Mouse (Mus musculus) embryonic fibroblast, embryonic 13.5 days (primary cell): ENCODE measurements around the gene Hoxa7. TPM values are rescaled to one million over a fixed set of nuclear protein-coding genes. Genes with fewer than 3 reads are reported as not detected.

ENCODE experiments used
- H3K27ac ChIP-seq: 2 replicates; pipeline ENCODE4 v1.5.1; 2012; ENCODE audit warnings: low read length, control low read depth, inconsistent platforms; ENCODE audit not compliant: insufficient read depth
- H3K4me1 ChIP-seq: 2 replicates; pipeline ENCODE4 v1.6.1; 2011; ENCODE audit warnings: low read length; ENCODE audit not compliant: control insufficient read depth, insufficient read depth
- H3K4me3 ChIP-seq: 2 replicates; pipeline ENCODE4 v1.5.1; 2011; ENCODE audit warnings: mild to moderate bottlenecking, control low read depth, low read length; ENCODE audit not compliant: insufficient read depth
- CTCF ChIP-seq: IDR thresholded peaks from 2 replicates; pipeline ENCODE4 v1.5.1; 2011; ENCODE audit warnings: mild to moderate bottlenecking, control low read depth, low read length, moderate library complexity, borderline replicate concordance; ENCODE audit not compliant: insufficient read depth
- POLR2A ChIP-seq: IDR thresholded peaks from 2 replicates; pipeline ENCODE4 v1.6.1; 2011; ENCODE audit warnings: low read depth, mild to moderate bottlenecking, control low read depth, low read length, moderate library complexity
- polyA plus RNA-seq: library from polyadenylated mRNA; stranded (reverse); fragments of >200 nt; gene quantifications from 2 replicates; pipeline ENCODE4 v1.2.4, GENCODE M21; 2011; ENCODE audit warnings: low read depth; ENCODE audit not compliant: missing spikeins, insufficient read length

Gene Hoxa7
- polyA plus RNA-seq, 1 experiment = 15.8 TPM

- H3K4me1 ChIP-seq = peaks cover 2% of the 10 kb centered on the region; the same call in 1 of the 2 replicates
- peak overlapping the region; percentile 10; the same call in 1 of the 2 replicates for H3K27ac ChIP-seq
- no peak for TF ChIP-seq POLR2A
- TF ChIP-seq CTCF = no peak
- H3K4me3 ChIP-seq = peak overlapping the region; percentile 45
These were observed 42.0 kb downstream of the Hoxa7 start for GRCm38 (mm10) chr6:52179690-52180089.

- Histone ChIP-seq H3K4me3 (peak overlapping the region; percentile 45), H3K27ac (peak overlapping the region; percentile 68), H3K4me1 (peaks cover 2% of the 10 kb centered on the region; the same call in 1 of the 2 replicates)
- TF ChIP-seq POLR2A (no peak), CTCF (no peak)
These were observed 42.6 kb downstream of the Hoxa7 start for GRCm38 (mm10) chr6:52178918-52179665.

- peaks cover 2% of the 10 kb centered on the region; the same call in 1 of the 2 replicates for H3K4me1 ChIP-seq
- TF ChIP-seq CTCF = no peak
- no peak for TF ChIP-seq POLR2A
- peak overlapping the region; percentile 68 for H3K27ac ChIP-seq
- H3K4me3 ChIP-seq = peak overlapping the region; percentile 48
These were observed 43.8 kb downstream of the Hoxa7 start for GRCm38 (mm10) chr6:52177806-52178205.

GRCm38 (mm10) chr6:52177061-52177735 is 44.5 kb downstream of the Hoxa7 start, which contains the start of gene 5730596B20Rik:
TSS of gene 5730596B20Rik (plus strand) at chr6:52177498.
- peak within 1 kb of the TSS; percentile 81 for H3K27ac ChIP-seq
- peak within 1 kb of the TSS; percentile 48 for H3K4me3 ChIP-seq
- peaks cover 2% of the 10 kb centered on the region; the same call in 1 of the 2 replicates for H3K4me1 ChIP-seq
- TF ChIP-seq CTCF (no peak), POLR2A (peak; percentile 37; the same call in 1 of the 2 replicates)

- Histone ChIP-seq H3K4me1 (peaks cover 2% of the 10 kb centered on the region; the same call in 1 of the 2 replicates), H3K27ac (peak overlapping the region; percentile 81), H3K4me3 (peak overlapping the region; percentile 48)
- TF ChIP-seq CTCF = no peak
- no peak for TF ChIP-seq POLR2A
These were observed 45.3 kb downstream of the Hoxa7 start for GRCm38 (mm10) chr6:52176391-52176790.

- peak overlapping the region; percentile 81 for H3K27ac ChIP-seq
- TF ChIP-seq CTCF (no peak), POLR2A (no peak)
- peak overlapping the region; percentile 48 for H3K4me3 ChIP-seq
- H3K4me1 ChIP-seq = peaks cover 8% of the 10 kb centered on the region
These were observed 45.8 kb downstream of the Hoxa7 start for GRCm38 (mm10) chr6:52175864-52176263.

- H3K27ac ChIP-seq = peak overlapping the region; percentile 39
- H3K4me3 ChIP-seq = peak overlapping the region; percentile 48
- H3K4me1 ChIP-seq = peaks cover 8% of the 10 kb centered on the region
- no peak for TF ChIP-seq CTCF
These were observed 46.5 kb downstream of the Hoxa7 start for GRCm38 (mm10) chr6:52174968-52175751.

- Histone ChIP-seq H3K4me1 (peaks cover 8% of the 10 kb centered on the region), H3K27ac (peak overlapping the region; percentile 90; the same call in 1 of the 2 replicates), H3K4me3 (no peak overlapping the region)
- TF ChIP-seq POLR2A (no peak), CTCF (no peak)
These were observed 48.0 kb downstream of the Hoxa7 start for GRCm38 (mm10) chr6:52173648-52174047.

- TF ChIP-seq CTCF (no peak), POLR2A (peak; percentile 55)
- H3K4me1 ChIP-seq = peaks cover 8% of the 10 kb centered on the region
- H3K27ac ChIP-seq = peak overlapping the region; percentile 90; the same call in 1 of the 2 replicates
- H3K4me3 ChIP-seq = peak overlapping the region; percentile 20
These were observed 49.2 kb downstream of the Hoxa7 start for GRCm38 (mm10) chr6:52172501-52172900.
